Mouse (Mus musculus) embryonic facial prominence, embryonic 10.5 days (tissue): ENCODE results near the gene Hs3st3b1. TPM values are rescaled to one million over a fixed set of nuclear protein-coding genes. Genes with fewer than 3 reads are reported as not detected.
A peak's percentile ranks its signal among the peaks of the same experiment; 100 is the strongest.

Source experiments
- DNase-seq: peaks from one replicate; pipeline ENCODE4 v3.0.0-alpha.2; 2017; ENCODE audit warnings: low spot score
- H3K27ac ChIP-seq: fragments of 300-500 bp; sonication (generic); replicated peaks from 2 replicates; pipeline ENCODE4 v1.5.1; 2016; ENCODE audit warnings: mild to moderate bottlenecking
- H3K27me3 ChIP-seq: fragments of 300-500 bp; sonication (generic); replicated peaks from 2 replicates; pipeline ENCODE4 v1.6.1; 2016; ENCODE audit warnings: low read depth, mild to moderate bottlenecking; ENCODE audit not compliant: poor library complexity, severe bottlenecking
- H3K36me3 ChIP-seq: fragments of 300-500 bp; sonication (generic); replicated peaks from 2 replicates; pipeline ENCODE4 v1.6.1; 2016; ENCODE audit warnings: mild to moderate bottlenecking, moderate library complexity
- H3K4me1 ChIP-seq: fragments of 300-500 bp; sonication (generic); 2 replicates; pipeline ENCODE4 v1.6.1; 2016
- H3K4me3 ChIP-seq: fragments of 300-500 bp; sonication (generic); 2 replicates; pipeline ENCODE4 v1.5.1; 2016; ENCODE audit warnings: mild to moderate bottlenecking, moderate library complexity
- H3K9me3 ChIP-seq: fragments of 300-500 bp; sonication (generic); 2 replicates; pipeline ENCODE4 v1.6.1; 2016; ENCODE audit warnings: mild to moderate bottlenecking
- WGBS: fragments of 180-500 bp; shearing (Covaris S2); methylation state at CpG from one replicate; pipeline ENCODE4 v1.1.7; 2016; 5-methylcytosine and 5-hydroxymethylcytosine counted together
- polyA plus RNA-seq: library from polyadenylated mRNA; unstranded; fragments of >200 nt; fragmentation: Nextera tagmentation; extraction: Ambion mirVana; gene quantifications from 2 replicates; pipeline ENCODE4 v1.2.1, GENCODE M21; 2016

Gene Hs3st3b1
- polyA plus RNA-seq, 1 experiment from 2014 or later = 9.5 TPM

DNA sequence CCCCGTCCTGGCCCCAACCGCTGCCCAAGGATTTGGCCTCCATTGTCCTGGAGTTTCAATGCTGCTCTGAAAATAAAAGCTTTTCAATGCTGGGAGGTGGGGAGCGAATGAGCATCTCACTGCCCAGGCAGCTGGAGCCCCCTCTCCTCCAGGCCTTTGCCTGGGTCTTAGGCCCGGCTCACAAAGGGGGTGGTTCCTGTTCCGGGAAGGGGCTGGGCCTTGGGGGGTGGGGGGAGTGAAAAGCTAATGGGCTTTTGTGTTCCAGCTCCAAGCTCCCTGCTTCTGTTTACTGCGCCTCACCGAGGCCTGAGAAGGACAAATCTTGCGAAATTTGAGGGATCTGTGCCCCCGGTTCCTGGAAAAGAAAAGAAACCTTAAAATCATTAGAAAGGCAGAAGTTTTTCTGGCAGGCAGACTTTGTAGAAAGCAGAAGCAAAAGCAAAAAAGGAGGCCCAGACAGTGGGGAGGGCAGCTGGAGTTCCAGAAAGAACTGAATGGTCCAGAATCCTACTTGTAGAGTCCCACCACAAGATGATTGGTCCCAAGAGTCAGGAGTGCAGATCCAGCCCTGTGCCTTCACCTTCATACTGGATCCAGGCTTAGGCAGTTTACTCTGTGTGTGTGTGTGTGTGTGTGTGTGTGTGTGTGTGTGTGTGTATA lies 23.5 kb downstream of the Hs3st3b1 start:
- Histone ChIP-seq H3K27ac (peak overlapping the region; percentile 77), H3K36me3 (peaks cover 2% of the 10 kb centered on the region; the same call in 1 of the 2 replicates), H3K4me1 (peaks cover 54% of the 10 kb centered on the region), H3K4me3 (no peak overlapping the region), H3K27me3 (peaks cover 44% of the 10 kb centered on the region), H3K9me3 (no peaks in the 10 kb centered on the region)
- DNase-seq = peak; percentile 63
- 30% methylated on average over 9 of the region's 9 CpGs for WGBS

DNA sequence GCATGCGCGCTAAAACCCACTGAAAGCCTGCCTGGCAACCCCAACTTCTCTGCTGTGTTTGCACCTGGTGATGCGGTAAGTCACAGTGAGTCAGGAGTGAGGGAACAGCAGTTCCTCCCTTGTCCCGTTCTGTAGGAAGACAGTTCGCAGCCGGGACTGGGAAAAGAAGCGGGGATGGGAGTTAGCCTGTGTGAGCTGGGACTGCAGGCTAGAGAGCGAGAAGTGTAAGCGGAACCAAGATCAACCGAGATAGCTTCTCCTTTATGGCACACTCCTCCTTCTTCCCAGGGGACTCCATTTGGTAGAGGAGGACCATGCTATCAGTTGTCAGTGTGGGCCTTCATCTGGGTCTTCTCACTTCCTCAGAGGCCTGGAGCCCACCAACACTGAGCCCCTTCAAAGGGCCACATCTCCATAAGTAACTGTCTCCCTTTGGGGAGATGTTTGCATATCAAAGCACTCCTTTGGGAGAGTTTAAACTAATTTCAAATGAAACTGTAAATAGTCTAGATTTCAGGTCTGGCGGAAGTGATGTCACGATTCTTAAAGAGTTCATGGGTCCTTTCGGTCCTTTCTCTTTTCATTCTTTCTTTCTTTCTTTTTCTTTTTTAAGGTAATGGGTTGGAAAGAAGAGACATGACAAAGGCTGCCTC lies 24.1 kb downstream of the Hs3st3b1 start:
- no peak overlapping the region for H3K4me3 ChIP-seq
- H3K9me3 ChIP-seq = no peaks in the 10 kb centered on the region
- peaks cover 48% of the 10 kb centered on the region for H3K27me3 ChIP-seq
- peaks cover 61% of the 10 kb centered on the region for H3K4me1 ChIP-seq
- peak overlapping the region; percentile 77 for H3K27ac ChIP-seq
- H3K36me3 ChIP-seq = no peaks in the 10 kb centered on the region; the same call in 1 of the 2 replicates
- DNase-seq = no peak
- WGBS = 49% methylated on average over 13 of the region's 13 CpGs

DNA sequence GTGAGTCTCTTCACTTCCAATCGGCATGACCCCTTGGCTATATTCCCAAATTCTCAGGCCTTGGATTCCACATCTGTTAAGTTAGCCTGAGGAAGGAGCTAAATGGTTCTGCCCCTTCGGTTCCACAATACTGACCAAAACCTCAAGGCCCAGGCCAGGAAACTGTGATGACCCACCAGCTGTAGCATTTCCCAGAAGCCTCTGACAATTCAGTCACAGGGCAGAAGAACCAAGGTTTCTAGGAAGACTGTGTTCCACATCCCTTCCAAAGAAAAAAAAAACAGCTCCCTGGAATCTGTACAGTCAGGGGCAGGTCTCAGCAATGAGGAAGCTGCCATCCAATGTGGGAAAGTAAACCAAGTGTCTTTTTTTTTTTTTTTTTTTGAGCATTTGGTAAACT lies 25.1 kb downstream of the Hs3st3b1 start:
- H3K9me3 ChIP-seq = no peaks in the 10 kb centered on the region
- no peak overlapping the region for H3K4me3 ChIP-seq
- 94% methylated on average over 2 of the region's 2 CpGs for WGBS
- no peaks in the 10 kb centered on the region; the same call in 1 of the 2 replicates for H3K36me3 ChIP-seq
- peaks cover 50% of the 10 kb centered on the region for H3K27me3 ChIP-seq
- H3K27ac ChIP-seq = no peak overlapping the region
- DNase-seq = no peak
- H3K4me1 ChIP-seq = peaks cover 66% of the 10 kb centered on the region

DNA sequence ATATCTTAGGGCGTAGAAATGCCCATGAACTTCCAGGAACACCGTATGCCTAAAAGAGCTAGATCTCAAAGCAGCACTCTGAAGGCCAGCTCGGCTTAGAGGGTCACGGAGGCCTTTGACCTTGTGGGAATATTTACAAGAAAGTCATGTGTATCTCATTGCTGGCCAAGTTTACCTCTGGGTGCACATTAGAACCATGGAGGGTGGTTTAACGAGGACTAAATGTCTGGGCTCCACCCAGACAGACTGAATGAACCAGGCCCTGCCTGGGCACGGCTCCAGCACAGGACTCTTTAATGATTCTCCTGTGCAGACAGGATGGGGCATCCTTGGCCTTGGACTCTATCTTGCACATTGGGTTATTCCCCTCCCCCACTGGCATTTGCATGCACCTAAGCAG lies 27.9 kb downstream of the Hs3st3b1 start:
- H3K4me1 ChIP-seq = peaks cover 59% of the 10 kb centered on the region
- no peaks in the 10 kb centered on the region for H3K9me3 ChIP-seq
- no peak overlapping the region for H3K4me3 ChIP-seq
- H3K36me3 ChIP-seq = no peaks in the 10 kb centered on the region; the same call in 1 of the 2 replicates
- peaks cover 75% of the 10 kb centered on the region for H3K27me3 ChIP-seq
- H3K27ac ChIP-seq = no peak overlapping the region
- no peak for DNase-seq
- WGBS = 64% methylated on average over 6 of the region's 6 CpGs

DNA sequence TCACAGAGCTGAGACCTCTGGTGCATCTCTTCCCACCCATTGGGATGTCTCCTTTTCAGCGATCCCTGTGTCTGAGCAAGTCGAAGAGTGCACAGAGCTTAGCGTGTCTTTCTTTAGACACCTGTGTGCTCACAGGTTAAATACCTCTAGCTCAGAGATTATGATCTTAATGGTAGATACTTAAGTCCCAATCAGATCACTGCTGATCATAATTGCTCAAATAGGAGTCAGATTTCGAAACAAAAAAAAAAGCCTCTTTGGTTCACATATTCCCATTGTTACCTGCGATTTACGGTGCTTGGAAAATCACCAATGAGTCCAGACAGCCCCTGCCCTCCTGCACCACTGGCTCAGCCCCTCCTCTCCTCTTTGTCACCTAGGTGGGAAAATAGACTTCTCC lies 28.5 kb downstream of the Hs3st3b1 start:
- Histone ChIP-seq H3K4me1 (peaks cover 53% of the 10 kb centered on the region), H3K27ac (no peak overlapping the region), H3K9me3 (no peaks in the 10 kb centered on the region), H3K27me3 (peaks cover 80% of the 10 kb centered on the region), H3K4me3 (no peak overlapping the region), H3K36me3 (peaks cover 5% of the 10 kb centered on the region)
- DNase-seq = no peak
- 69% methylated on average over 6 of the region's 6 CpGs for WGBS

DNA sequence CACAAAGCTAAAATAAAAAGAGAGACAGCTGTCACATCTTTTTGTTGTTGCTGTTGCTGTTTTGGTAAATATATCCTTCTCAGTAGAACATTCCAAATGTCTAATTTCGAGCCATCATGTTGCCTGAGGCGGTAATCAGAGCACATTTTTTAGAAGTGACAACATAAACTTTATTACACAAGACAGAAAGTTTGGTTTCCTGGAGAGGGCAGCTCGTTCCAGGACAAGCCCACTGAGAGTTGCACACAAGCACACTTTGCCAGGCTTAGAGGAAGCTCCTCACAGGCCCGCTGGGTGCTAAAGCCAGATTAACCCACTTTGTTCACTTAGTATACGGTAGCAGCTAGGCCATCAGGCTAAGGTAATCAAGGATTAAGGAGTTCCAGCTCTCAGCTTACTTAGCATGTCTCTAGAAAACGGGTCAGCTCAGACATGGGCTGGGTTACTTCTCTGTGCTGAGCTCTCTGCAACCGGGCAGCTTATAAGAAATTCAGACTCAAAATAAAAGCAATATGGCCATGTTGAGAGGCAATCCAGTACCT lies 30.5 kb downstream of the Hs3st3b1 start:
- no peak overlapping the region for H3K4me3 ChIP-seq
- no peak for DNase-seq
- peaks cover 84% of the 10 kb centered on the region for H3K27me3 ChIP-seq
- no peaks in the 10 kb centered on the region for H3K9me3 ChIP-seq
- peaks cover 48% of the 10 kb centered on the region for H3K4me1 ChIP-seq
- H3K27ac ChIP-seq = no peak overlapping the region
- 54% methylated on average over 7 of the region's 7 CpGs for WGBS
- peaks cover 17% of the 10 kb centered on the region for H3K36me3 ChIP-seq

DNA sequence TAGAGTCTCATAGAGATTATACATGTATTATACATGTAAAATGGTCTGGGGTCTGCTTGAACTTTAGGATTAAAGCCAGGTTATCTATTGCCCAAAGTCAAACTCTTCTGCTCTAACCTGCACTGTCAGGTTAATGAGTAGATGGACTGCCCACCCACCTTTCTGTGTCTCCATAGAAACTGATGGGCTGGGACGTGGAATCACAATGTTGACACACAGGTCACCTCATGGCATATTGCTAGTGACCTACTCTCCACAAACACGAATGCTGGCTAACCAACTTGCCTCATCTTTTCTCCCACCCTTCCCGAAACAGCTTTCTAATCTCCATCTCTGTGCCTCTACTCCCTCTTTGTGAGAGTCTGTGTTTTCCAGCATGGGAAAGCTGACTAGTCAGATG lies 38.7 kb downstream of the Hs3st3b1 start:
- Histone ChIP-seq H3K4me1 (peaks cover 8% of the 10 kb centered on the region), H3K4me3 (no peak overlapping the region), H3K27ac (no peak overlapping the region), H3K36me3 (peaks cover 10% of the 10 kb centered on the region), H3K27me3 (peaks cover 22% of the 10 kb centered on the region), H3K9me3 (no peaks in the 10 kb centered on the region)
- DNase-seq = no peak
- WGBS = 84% methylated on average over 3 of the region's 3 CpGs

DNA sequence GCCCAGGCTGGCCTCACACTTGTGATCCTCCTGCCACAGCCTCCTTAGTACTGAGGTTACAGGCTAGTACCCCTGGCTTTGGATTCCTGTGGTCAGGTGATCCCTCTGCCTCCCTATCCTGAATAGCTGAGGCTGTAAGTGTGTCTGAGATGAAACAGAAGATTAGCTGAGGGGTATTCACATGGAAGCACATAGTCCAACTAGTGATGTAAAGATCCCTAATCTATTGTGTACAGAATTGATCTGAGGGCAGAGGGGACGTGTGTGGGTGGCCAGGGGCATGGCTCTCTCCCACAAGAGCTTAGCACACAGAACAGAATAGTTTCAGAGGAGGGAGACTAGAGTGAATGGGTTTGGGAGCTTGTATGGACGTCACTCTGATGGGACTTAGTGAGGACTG lies 41.8 kb downstream of the Hs3st3b1 start:
- DNase-seq = no peak
- Histone ChIP-seq H3K9me3 (no peaks in the 10 kb centered on the region), H3K4me3 (no peak overlapping the region), H3K4me1 (no peaks in the 10 kb centered on the region), H3K36me3 (no peaks in the 10 kb centered on the region), H3K27ac (no peak overlapping the region), H3K27me3 (0 out of 2 replicates have a peak, but pooled peaks cover 13% of the 10 kb centered on the region)
- 55% methylated on average over 2 of the region's 2 CpGs for WGBS

DNA sequence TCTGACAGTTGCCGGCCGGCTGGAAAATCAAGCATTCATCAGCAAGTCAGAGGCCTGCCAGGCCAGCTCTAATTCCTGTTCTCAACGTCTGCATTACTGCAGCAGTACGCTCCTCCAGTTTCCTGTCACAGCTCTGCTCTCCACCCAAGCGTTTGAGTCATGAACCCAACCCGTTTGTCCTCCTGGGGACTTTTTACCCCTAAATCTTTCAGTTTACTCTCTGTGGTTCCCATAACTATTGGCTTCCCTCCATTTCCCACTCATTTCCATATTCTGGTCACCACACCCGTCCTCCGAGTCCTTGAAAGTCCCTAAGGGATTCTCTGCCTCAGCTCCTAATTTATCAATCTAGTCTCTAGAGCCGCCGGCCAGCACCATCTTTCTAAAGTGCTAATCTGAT lies 42.8 kb downstream of the Hs3st3b1 start:
- Histone ChIP-seq H3K27me3 (0 out of 2 replicates have a peak, but pooled peaks cover 13% of the 10 kb centered on the region), H3K36me3 (no peaks in the 10 kb centered on the region), H3K4me1 (no peaks in the 10 kb centered on the region), H3K4me3 (no peak overlapping the region), H3K9me3 (no peaks in the 10 kb centered on the region), H3K27ac (no peak overlapping the region)
- WGBS = 74% methylated on average over 10 of the region's 10 CpGs
- no peak for DNase-seq

DNA sequence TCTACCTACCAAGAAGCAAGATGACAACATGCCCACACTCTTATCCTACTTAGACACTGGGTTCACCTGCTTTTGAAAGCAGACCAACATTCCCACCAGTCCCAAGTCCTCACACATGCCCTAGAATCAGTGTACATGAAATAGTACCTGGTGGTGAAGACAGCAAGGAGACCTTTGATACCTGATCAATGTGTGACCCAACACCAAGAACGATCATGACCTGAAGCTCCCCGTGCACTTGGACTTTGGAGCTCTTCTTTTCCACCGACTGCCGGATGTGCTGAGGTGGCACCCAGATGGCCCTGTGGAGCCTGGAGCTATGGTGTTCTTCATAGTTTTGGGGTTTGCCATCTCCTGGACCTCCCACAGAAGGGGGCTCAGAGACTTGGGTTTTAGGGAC lies 43.5 kb downstream of the Hs3st3b1 start:
- Histone ChIP-seq H3K9me3 (no peaks in the 10 kb centered on the region), H3K27me3 (0 out of 2 replicates have a peak, but pooled peaks cover 13% of the 10 kb centered on the region), H3K27ac (no peak overlapping the region), H3K36me3 (no peaks in the 10 kb centered on the region), H3K4me3 (no peak overlapping the region), H3K4me1 (no peaks in the 10 kb centered on the region)
- DNase-seq = no peak
- 94% methylated on average over 4 of the region's 4 CpGs for WGBS

DNA sequence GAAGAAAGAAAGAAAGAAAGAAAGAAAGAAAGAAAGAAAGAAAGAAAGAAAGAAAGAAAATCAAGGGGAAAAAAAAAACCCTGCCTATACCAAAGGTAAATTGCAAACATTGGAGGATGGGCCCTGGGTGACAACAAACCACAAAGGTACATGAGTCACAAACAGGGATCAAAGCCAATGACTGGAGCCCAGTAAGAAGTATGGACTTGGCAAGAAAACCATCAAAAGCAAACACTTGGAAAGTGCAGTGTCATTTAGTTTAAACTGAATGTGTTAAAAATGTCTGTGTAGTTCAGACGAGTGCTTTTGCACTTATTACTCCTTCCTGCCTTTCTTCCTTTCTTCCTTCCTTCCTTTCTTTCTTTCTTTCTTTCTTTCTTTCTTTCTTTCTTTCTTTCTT lies 59.3 kb downstream of the Hs3st3b1 start:
- no peaks in the 10 kb centered on the region for H3K36me3 ChIP-seq
- H3K27me3 ChIP-seq = peaks cover 39% of the 10 kb centered on the region
- H3K4me3 ChIP-seq = no peak overlapping the region
- peaks cover 20% of the 10 kb centered on the region for H3K4me1 ChIP-seq
- H3K27ac ChIP-seq = no peak overlapping the region
- WGBS = 63% methylated on average over 1 of the region's 1 CpGs
- H3K9me3 ChIP-seq = no peaks in the 10 kb centered on the region
- DNase-seq = no peak

DNA sequence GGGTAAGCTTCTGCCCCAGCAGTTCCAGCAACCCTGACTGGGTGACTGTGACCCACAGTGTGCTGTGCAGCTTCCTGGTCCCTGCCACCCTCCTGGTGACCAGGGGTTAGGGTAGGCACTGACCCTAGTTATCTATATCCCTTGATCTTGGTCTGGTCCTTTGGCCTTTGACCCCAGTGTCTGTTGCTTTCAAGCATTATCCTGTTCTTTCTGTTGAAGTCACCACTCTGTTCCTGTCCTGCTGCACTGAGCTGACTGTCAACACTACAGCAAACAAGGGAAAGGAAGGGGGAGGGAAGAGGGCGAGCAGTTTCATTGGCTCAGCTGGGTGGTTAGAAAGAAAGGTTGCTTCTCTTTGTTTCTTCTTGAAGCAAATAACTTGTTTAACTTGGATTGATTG lies 60.1 kb downstream of the Hs3st3b1 start:
- Histone ChIP-seq H3K27me3 (peaks cover 39% of the 10 kb centered on the region), H3K4me3 (no peak overlapping the region), H3K4me1 (peaks cover 20% of the 10 kb centered on the region), H3K9me3 (no peaks in the 10 kb centered on the region), H3K27ac (no peak overlapping the region), H3K36me3 (no peaks in the 10 kb centered on the region)
- WGBS = 9% methylated on average over 1 of the region's 1 CpGs
- DNase-seq = peak; percentile 14
